Mouse (Mus musculus) monocyte, adult 5-6 weeks (primary cell): ENCODE data around the gene 2610528J11Rik. TPM values are rescaled to one million over a fixed set of nuclear protein-coding genes. Genes with fewer than 3 reads are reported as not detected.

Source experiments
- total RNA-seq: library from RNA; stranded (forward); fragments of 200-1000, 200-491, 200-594 nt; gene quantifications from 3 replicates; pipeline ENCODE4 v1.2.3, GENCODE M21; 2017

The 2610528J11Rik gene
- total RNA-seq, 1 experiment from 2014 or later = not detected

Other genes starting within 250 kb of the 2610528J11Rik start
- gene Ptprf, start 235.6 kb upstream of the 2610528J11Rik start, total RNA-seq = not detected in 3 replicates
- gene Szt2, start 117.7 kb upstream of the 2610528J11Rik start, total RNA-seq = 4.9 to 16.2 TPM (median 14.5 TPM) in 3 replicates
- gene Med8, start 117.7 kb upstream of the 2610528J11Rik start, total RNA-seq = 103 to 122 TPM (median 120 TPM) in 3 replicates
- gene Elovl1, start 98.9 kb upstream of the 2610528J11Rik start, total RNA-seq = 47.0 to 63.4 TPM (median 61.8 TPM) in 3 replicates
- 1.6 to 3.6 TPM (median 2.0 TPM) in 3 replicates for gene Cdc20, start 89.6 kb upstream of the 2610528J11Rik start, total RNA-seq
- 3.2 TPM in 1 of 3 replicates, not detected in the others for gene Mpl, start 69.5 kb upstream of the 2610528J11Rik start, total RNA-seq
- 0.10 TPM in 1 of 3 replicates, not detected in the others for gene Tie1, start 36.9 kb upstream of the 2610528J11Rik start, total RNA-seq
- gene Tmem125, start 17.0 kb downstream of the 2610528J11Rik start, total RNA-seq = not detected in 3 replicates
- gene Cfap57, start 93.8 kb downstream of the 2610528J11Rik start, total RNA-seq = not detected in 3 replicates
- gene Ebna1bp2, start 93.8 kb downstream of the 2610528J11Rik start, total RNA-seq = 40.9 to 70.6 TPM (median 54.9 TPM) in 3 replicates
- not detected in 3 replicates for gene Olfr62, start 132.0 kb downstream of the 2610528J11Rik start, total RNA-seq
- gene Olfr1342, start 165.8 kb downstream of the 2610528J11Rik start, total RNA-seq = not detected in 3 replicates
- gene Olfr1341, start 176.5 kb downstream of the 2610528J11Rik start, total RNA-seq = 0.32 TPM in 1 of 3 replicates, not detected in the others
- not detected in 3 replicates for gene Olfr1340, start 193.1 kb downstream of the 2610528J11Rik start, total RNA-seq
- not detected in 3 replicates for gene Olfr1339, start 205.2 kb downstream of the 2610528J11Rik start, total RNA-seq
- not detected in 3 replicates for gene Olfr1338, start 231.7 kb downstream of the 2610528J11Rik start, total RNA-seq